Mouse (Mus musculus) heart, embryonic 10.5 days (tissue): ENCODE results near the gene Nkg7. TPM values are rescaled to one million over a fixed set of nuclear protein-coding genes. Genes with fewer than 3 reads are reported as not detected.

ENCODE experiments used
- DNase-seq: peaks from one replicate; pipeline ENCODE4 v3.0.0-alpha.2; 2017; ENCODE audit warnings: low spot score
- H3K27ac ChIP-seq: fragments of 300-500 bp; sonication (generic); 2 replicates; pipeline ENCODE4 v1.5.1; 2016; ENCODE audit warnings: mild to moderate bottlenecking
- H3K27me3 ChIP-seq: fragments of 300-500 bp; sonication (generic); 2 replicates; pipeline ENCODE4 v1.6.1; 2016; ENCODE audit warnings: mild to moderate bottlenecking; ENCODE audit not compliant: poor library complexity, insufficient read depth, severe bottlenecking
- H3K36me3 ChIP-seq: fragments of 300-500 bp; sonication (generic); 2 replicates; pipeline ENCODE4 v1.6.1; 2016; ENCODE audit warnings: mild to moderate bottlenecking, moderate library complexity
- H3K4me1 ChIP-seq: fragments of 300-500 bp; sonication (generic); 2 replicates; pipeline ENCODE4 v1.6.1; 2016; ENCODE audit warnings: mild to moderate bottlenecking
- H3K4me3 ChIP-seq: fragments of 300-500 bp; sonication (generic); 2 replicates; pipeline ENCODE4 v1.5.1; 2016; ENCODE audit warnings: mild to moderate bottlenecking, moderate library complexity
- H3K9me3 ChIP-seq: fragments of 300-500 bp; sonication (generic); 2 replicates; pipeline ENCODE4 v1.6.1; 2016; ENCODE audit warnings: mild to moderate bottlenecking, moderate library complexity
- WGBS: fragments of 180-500 bp; shearing (Covaris S2); methylation state at CpG from one replicate; pipeline ENCODE4 v1.1.7; 2016; 5-methylcytosine and 5-hydroxymethylcytosine counted together
- polyA plus RNA-seq: library from polyadenylated mRNA; unstranded; fragments of >200 nt; fragmentation: Nextera tagmentation; extraction: Ambion mirVana; gene quantifications from 2 replicates; pipeline ENCODE4 v1.2.1, GENCODE M21; 2016

Nkg7 gene
- polyA plus RNA-seq, 1 experiment from 2014 or later = not detected

GRCm38 (mm10) chr7:43429500-43429899 is 7.4 kb upstream of the Nkg7 start:
- WGBS = 39% methylated on average over 4 of the region's 4 CpGs
- Histone ChIP-seq H3K4me1 (peaks cover 3% of the 10 kb centered on the region; the same call in 1 of the 2 replicates), H3K27me3 (no peaks in the 10 kb centered on the region), H3K27ac (no peak overlapping the region), H3K9me3 (no peaks in the 10 kb centered on the region), H3K4me3 (no peak overlapping the region), H3K36me3 (no peaks in the 10 kb centered on the region)
- no peak for DNase-seq

GRCm38 (mm10) chr7:43432891-43433290 is 4.0 kb upstream of the Nkg7 start:
- peaks cover 3% of the 10 kb centered on the region; the same call in 1 of the 2 replicates for H3K4me1 ChIP-seq
- 71% methylated on average over 4 of the region's 4 CpGs for WGBS
- no peaks in the 10 kb centered on the region for H3K9me3 ChIP-seq

GRCm38 (mm10) chr7:43434676-43435075 is 2.2 kb upstream of the Nkg7 start:
- DNase-seq = no peak
- peaks cover 1% of the 10 kb centered on the region; the same call in 1 of the 2 replicates for H3K4me1 ChIP-seq
- 84% methylated on average over 5 of the region's 5 CpGs for WGBS

More at GRCm38 (mm10) chr7:43432891-43433290, 4.0 kb upstream of the Nkg7 start:
- no peaks in the 10 kb centered on the region for H3K27me3 ChIP-seq
- DNase-seq = no peak
- no peak overlapping the region for H3K4me3 ChIP-seq
- H3K36me3 ChIP-seq = no peaks in the 10 kb centered on the region
- H3K27ac ChIP-seq = no peak overlapping the region

GRCm38 (mm10) chr7:43438611-43439010 is 1.7 kb downstream of the Nkg7 start:
- no peak overlapping the region for H3K4me3 ChIP-seq
- WGBS = 80% methylated on average over 4 of the region's 4 CpGs
- H3K9me3 ChIP-seq = no peaks in the 10 kb centered on the region
- no peak for DNase-seq
- H3K36me3 ChIP-seq = no peaks in the 10 kb centered on the region
- H3K27me3 ChIP-seq = 0 out of 2 replicates have a peak, but pooled peaks cover 3% of the 10 kb centered on the region
- no peak overlapping the region for H3K27ac ChIP-seq
- peaks cover 9% of the 10 kb centered on the region for H3K4me1 ChIP-seq

More at GRCm38 (mm10) chr7:43434676-43435075, 2.2 kb upstream of the Nkg7 start:
- H3K4me3 ChIP-seq = no peak overlapping the region
- no peaks in the 10 kb centered on the region for H3K9me3 ChIP-seq
- no peaks in the 10 kb centered on the region for H3K27me3 ChIP-seq
- no peak overlapping the region for H3K27ac ChIP-seq
- no peaks in the 10 kb centered on the region for H3K36me3 ChIP-seq

GRCm38 (mm10) chr7:43440482-43440881 is 3.6 kb downstream of the Nkg7 start, which contains the start of gene Cldnd2:
TSS of gene Cldnd2 (plus strand) at chr7:43440782.
- no peaks in the 10 kb centered on the region for H3K36me3 ChIP-seq
- H3K9me3 ChIP-seq = no peaks in the 10 kb centered on the region
- H3K4me3 ChIP-seq = no peak within 1 kb of the TSS
- no peak within 1 kb of the TSS for H3K27ac ChIP-seq
- H3K27me3 ChIP-seq = 0 out of 2 replicates have a peak, but pooled peaks cover 3% of the 10 kb centered on the region
- 81% methylated on average over 6 of the region's 6 CpGs for WGBS
- no peak for DNase-seq
- peaks cover 19% of the 10 kb centered on the region for H3K4me1 ChIP-seq

- WGBS = 84% methylated on average over 3 of the region's 3 CpGs
- Histone ChIP-seq H3K4me1 (peaks cover 19% of the 10 kb centered on the region), H3K9me3 (no peaks in the 10 kb centered on the region), H3K4me3 (no peak overlapping the region), H3K27me3 (0 out of 2 replicates have a peak, but pooled peaks cover 3% of the 10 kb centered on the region), H3K27ac (no peak overlapping the region), H3K36me3 (0 out of 2 replicates have a peak, but pooled peaks cover 3% of the 10 kb centered on the region)
- no peak for DNase-seq
Measured at GRCm38 (mm10) chr7:43441071-43441470, 4.2 kb downstream of the Nkg7 start.

GRCm38 (mm10) chr7:43442684-43443083 is 5.8 kb downstream of the Nkg7 start:
- WGBS = 13% methylated on average over 9 of the region's 9 CpGs
- Histone ChIP-seq H3K4me3 (peak overlapping the region; percentile 69), H3K27me3 (0 out of 2 replicates have a peak, but pooled peaks cover 3% of the 10 kb centered on the region), H3K4me1 (peaks cover 20% of the 10 kb centered on the region), H3K36me3 (0 out of 2 replicates have a peak, but pooled peaks cover 3% of the 10 kb centered on the region), H3K27ac (peak overlapping the region; percentile 94), H3K9me3 (no peaks in the 10 kb centered on the region)
- peak; percentile 63 for DNase-seq

GRCm38 (mm10) chr7:43443126-43443916 is 6.4 kb downstream of the Nkg7 start:
- Histone ChIP-seq H3K36me3 (peaks cover 7% of the 10 kb centered on the region; the same call in 1 of the 2 replicates), H3K4me1 (peaks cover 27% of the 10 kb centered on the region), H3K9me3 (no peaks in the 10 kb centered on the region), H3K4me3 (peak overlapping the region; percentile 69), H3K27ac (peak overlapping the region; percentile 94), H3K27me3 (0 out of 2 replicates have a peak, but pooled peaks cover 3% of the 10 kb centered on the region)
- peak; percentile 91 for DNase-seq
- under 1% methylated on average over 36 of the region's 36 CpGs for WGBS

- peak; percentile 99 for DNase-seq
- peaks cover 7% of the 10 kb centered on the region; the same call in 1 of the 2 replicates for H3K36me3 ChIP-seq
- H3K4me1 ChIP-seq = peaks cover 28% of the 10 kb centered on the region
- peak within 1 kb of the TSS; percentile 69 for H3K4me3 ChIP-seq
- 0 out of 2 replicates have a peak, but pooled peaks cover 3% of the 10 kb centered on the region for H3K27me3 ChIP-seq
- under 1% methylated on average over 27 of the region's 27 CpGs for WGBS
- H3K9me3 ChIP-seq = no peaks in the 10 kb centered on the region
- H3K27ac ChIP-seq = peak within 1 kb of the TSS; percentile 94
Measured at GRCm38 (mm10) chr7:43443917-43444293, 7.0 kb downstream of the Nkg7 start, which contains the start of the genes Etfb and Gm45233. TSS of gene Etfb (plus strand) at chr7:43444083. TSS of gene Gm45233 (plus strand) at chr7:43444128.

- no peaks in the 10 kb centered on the region for H3K27me3 ChIP-seq
- 80% methylated on average over 4 of the region's 4 CpGs for WGBS
- H3K36me3 ChIP-seq = peaks cover 27% of the 10 kb centered on the region
- no peak overlapping the region for H3K4me3 ChIP-seq
- H3K9me3 ChIP-seq = no peaks in the 10 kb centered on the region
- DNase-seq = no peak
- H3K4me1 ChIP-seq = peaks cover 26% of the 10 kb centered on the region
- no peak overlapping the region for H3K27ac ChIP-seq
Measured at GRCm38 (mm10) chr7:43447801-43448200, 10.9 kb downstream of the Nkg7 start.

GRCm38 (mm10) chr7:43448246-43448645 is 11.4 kb downstream of the Nkg7 start:
- Histone ChIP-seq H3K4me3 (no peak overlapping the region), H3K9me3 (no peaks in the 10 kb centered on the region), H3K27ac (no peak overlapping the region), H3K36me3 (peaks cover 31% of the 10 kb centered on the region), H3K4me1 (peaks cover 24% of the 10 kb centered on the region), H3K27me3 (no peaks in the 10 kb centered on the region)
- 87% methylated on average over 3 of the region's 3 CpGs for WGBS
- no peak for DNase-seq

- 95% methylated on average over 2 of the region's 2 CpGs for WGBS
- peaks cover 47% of the 10 kb centered on the region for H3K36me3 ChIP-seq
- H3K4me1 ChIP-seq = peaks cover 17% of the 10 kb centered on the region
- DNase-seq = no peak
- no peaks in the 10 kb centered on the region for H3K27me3 ChIP-seq
- H3K4me3 ChIP-seq = no peak overlapping the region
- no peaks in the 10 kb centered on the region for H3K9me3 ChIP-seq
- no peak overlapping the region for H3K27ac ChIP-seq
Measured at GRCm38 (mm10) chr7:43449811-43450210, 12.9 kb downstream of the Nkg7 start.

GRCm38 (mm10) chr7:43451726-43452125 is 14.9 kb downstream of the Nkg7 start:
- H3K27me3 ChIP-seq = no peaks in the 10 kb centered on the region
- H3K36me3 ChIP-seq = peaks cover 63% of the 10 kb centered on the region
- no peak overlapping the region for H3K27ac ChIP-seq
- no peak overlapping the region for H3K4me3 ChIP-seq
- WGBS = 97% methylated on average over 11 of the region's 11 CpGs
- H3K9me3 ChIP-seq = no peaks in the 10 kb centered on the region
- no peak for DNase-seq
- peaks cover 13% of the 10 kb centered on the region for H3K4me1 ChIP-seq
